Mouse (Mus musculus) megakaryocyte-erythroid progenitor cell, adult 5-6 weeks (primary cell): ENCODE measurements around the gene Srxn1. TPM values are rescaled to one million over a fixed set of nuclear protein-coding genes. Genes with fewer than 3 reads are reported as not detected.

Experiments
- ATAC-seq: replicated peaks from 2 replicates; pipeline ENCODE4 v1.8.0; 2016; ENCODE audit warnings: mild to moderate bottlenecking, inconsistent platforms; ENCODE audit not compliant: severe bottlenecking, poor library complexity, low FRiP score, low TSS enrichment
- total RNA-seq, 2 experiments: library from RNA; stranded (forward) in 1 of 2; stranded (reverse) in 1 of 2; fragments of 200-1000, 215-1000 nt in 1 of 2; fragments of >200 nt in 1 of 2; fragmentation: Nextera tagmentation in 1 of 2; gene quantifications; 2 replicates each; pipeline ENCODE4 v1.2.3; 2014 to 2017

The Srxn1 gene
- total RNA-seq, 2 experiments from 2014 or later, result 2.2 to 14.0 TPM

GRCm38 (mm10) chr2:152087111-152087510 is 18.2 kb upstream of the Srxn1 start:
- no peak for ATAC-seq

GRCm38 (mm10) chr2:152089078-152089477 is 16.2 kb upstream of the Srxn1 start:
- ATAC-seq, result no peak

DNA sequence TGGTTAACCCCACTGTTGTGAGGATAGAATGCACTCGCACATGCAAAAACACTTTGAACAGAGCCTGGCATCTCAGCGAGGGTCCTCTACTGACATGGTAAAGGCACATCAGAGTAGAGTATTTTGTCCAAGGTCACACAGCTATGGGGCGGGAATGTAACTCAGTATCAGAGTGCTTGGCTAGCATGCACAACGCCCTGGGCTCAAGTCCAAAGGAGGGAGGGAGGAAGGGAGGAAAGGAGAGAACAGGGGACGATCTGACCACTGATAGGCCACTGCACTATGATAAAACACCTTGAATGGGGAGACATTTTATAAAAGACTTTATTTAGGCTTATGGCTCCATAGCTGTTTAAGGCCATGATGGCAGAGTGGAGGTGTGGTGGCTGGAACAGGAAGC is 15.7 kb upstream of the Srxn1 start:
- ATAC-seq, result no peak

- no peak for ATAC-seq
These were observed 14.8 kb upstream of the Srxn1 start for GRCm38 (mm10) chr2:152090486-152090885.

- no peak for ATAC-seq
These were observed 13.8 kb upstream of the Srxn1 start for GRCm38 (mm10) chr2:152091342-152092056.

DNA sequence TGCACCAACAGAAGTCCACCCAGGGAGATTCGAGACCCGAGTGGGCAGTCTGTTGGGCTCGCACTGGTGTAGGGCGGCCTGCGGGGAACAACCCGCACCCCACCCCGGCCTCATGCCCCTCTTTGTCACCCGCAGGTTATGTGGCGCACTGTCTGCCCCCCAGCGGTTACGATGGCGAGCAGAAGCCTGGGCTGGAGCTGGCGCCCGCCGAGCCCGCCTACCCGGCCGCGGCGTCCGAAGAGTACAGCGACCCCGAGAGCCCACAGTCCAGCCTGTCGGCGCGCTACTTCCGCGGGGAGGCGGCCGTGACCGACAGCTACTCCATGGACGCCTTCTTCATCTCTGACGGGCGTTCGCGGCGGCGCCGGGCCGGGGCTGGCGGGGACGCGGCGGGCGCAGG is 12.4 kb upstream of the Srxn1 start:
- no peak for ATAC-seq

- ATAC-seq, result 0 out of 2 replicates have a peak, but pooled peaks have one; percentile 29
These were observed 11.9 kb upstream of the Srxn1 start for GRCm38 (mm10) chr2:152093356-152093792.

GRCm38 (mm10) chr2:152094856-152095545 is 10.3 kb upstream of the Srxn1 start:
- no peak for ATAC-seq

GRCm38 (mm10) chr2:152096922-152097321 is 8.4 kb upstream of the Srxn1 start:
- ATAC-seq, result no peak

DNA sequence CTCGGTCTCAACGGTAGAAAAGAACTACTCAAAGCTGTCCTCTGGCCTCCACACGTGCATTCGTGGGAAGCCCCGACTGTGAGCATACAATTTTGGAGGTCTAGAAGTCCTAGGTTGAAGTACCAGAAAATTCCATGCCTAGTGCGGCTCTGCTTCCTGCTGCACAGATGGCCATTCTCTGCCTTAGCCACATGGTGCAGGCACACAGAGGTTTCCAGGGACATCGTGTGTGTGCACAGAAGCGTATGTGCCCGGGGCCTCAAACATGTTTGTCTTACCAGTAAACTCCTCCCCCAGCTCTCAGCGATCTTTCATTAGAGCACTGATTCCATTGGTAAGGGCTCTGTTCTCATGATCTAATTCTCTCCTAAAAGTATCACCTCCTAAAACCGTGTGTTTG is 7.4 kb upstream of the Srxn1 start:
- no peak for ATAC-seq

DNA sequence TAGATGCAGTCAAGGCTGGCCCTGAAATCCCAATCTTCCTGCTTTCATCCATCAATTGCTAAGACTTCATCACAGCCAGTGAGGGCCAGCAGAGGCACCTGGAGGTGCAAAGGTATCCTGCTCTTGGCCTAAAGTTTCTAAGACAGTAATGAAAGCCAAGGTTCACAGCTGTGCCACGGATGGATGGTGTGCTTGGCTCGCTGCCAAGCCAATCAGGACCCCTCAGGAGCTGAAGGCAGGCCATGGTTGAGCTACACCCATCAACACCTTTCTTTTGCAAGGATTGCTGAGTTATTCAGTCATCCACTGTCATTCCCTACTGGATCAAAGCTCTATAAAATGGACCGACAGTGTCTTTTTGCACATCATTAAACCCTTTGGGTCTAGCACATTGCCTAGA is 5.8 kb upstream of the Srxn1 start:
- ATAC-seq, result no peak

GRCm38 (mm10) chr2:152101761-152102160 is 3.6 kb upstream of the Srxn1 start:
- ATAC-seq, result no peak

GRCm38 (mm10) chr2:152102369-152102768 is 2.9 kb upstream of the Srxn1 start:
- ATAC-seq, result no peak

GRCm38 (mm10) chr2:152104711-152105317 is 502 bp upstream of the Srxn1 start:
- ATAC-seq, result 0 out of 2 replicates have a peak, but pooled peaks have one; percentile 18

- ATAC-seq, result no peak
These were observed 894 bp downstream of the Srxn1 start for GRCm38 (mm10) chr2:152106225-152106595.

DNA sequence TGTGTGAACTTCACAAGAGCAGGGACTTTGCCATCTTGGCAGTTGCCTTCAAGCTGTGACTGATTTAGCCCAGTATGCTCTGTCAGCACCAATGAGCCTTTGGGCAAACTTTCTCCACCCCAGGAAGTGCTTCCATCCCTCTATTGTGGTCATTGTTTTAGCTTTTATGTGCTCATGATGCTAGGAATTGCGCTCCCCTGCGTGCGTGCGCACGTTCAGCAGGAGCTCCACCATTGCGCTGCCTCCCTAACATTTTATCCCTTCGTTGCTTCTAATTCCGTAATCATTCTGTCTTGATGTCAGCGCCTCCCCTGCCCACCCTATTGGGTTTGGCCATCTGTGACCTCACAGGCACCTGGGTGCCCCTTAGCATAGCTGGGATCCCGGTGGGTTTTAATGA is 1.3 kb downstream of the Srxn1 start:
- ATAC-seq, result no peak

- no peak for ATAC-seq
These were observed 3.4 kb downstream of the Srxn1 start for GRCm38 (mm10) chr2:152108702-152109101.

- ATAC-seq, result no peak
These were observed 4.1 kb downstream of the Srxn1 start for GRCm38 (mm10) chr2:152109386-152109785.

DNA sequence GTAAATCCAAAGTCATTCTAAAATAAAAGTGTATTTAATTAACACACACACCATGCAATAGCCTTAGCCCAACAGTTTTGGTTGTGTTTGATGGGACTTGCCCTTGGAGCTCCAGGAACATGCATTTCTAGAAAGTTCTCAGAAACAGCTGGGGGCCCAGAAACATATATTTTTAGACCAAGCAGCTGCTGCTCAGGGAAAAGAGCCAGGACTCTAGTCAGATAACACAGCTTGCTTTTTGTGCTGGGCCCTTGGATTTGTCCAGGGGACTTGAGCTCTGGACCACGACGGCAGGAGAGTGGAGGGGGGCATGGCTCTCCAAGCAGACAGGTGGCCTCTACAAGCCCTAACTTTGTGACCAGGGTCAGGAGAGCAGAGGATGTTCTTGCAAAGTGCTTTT is 6.0 kb downstream of the Srxn1 start:
- no peak for ATAC-seq

DNA sequence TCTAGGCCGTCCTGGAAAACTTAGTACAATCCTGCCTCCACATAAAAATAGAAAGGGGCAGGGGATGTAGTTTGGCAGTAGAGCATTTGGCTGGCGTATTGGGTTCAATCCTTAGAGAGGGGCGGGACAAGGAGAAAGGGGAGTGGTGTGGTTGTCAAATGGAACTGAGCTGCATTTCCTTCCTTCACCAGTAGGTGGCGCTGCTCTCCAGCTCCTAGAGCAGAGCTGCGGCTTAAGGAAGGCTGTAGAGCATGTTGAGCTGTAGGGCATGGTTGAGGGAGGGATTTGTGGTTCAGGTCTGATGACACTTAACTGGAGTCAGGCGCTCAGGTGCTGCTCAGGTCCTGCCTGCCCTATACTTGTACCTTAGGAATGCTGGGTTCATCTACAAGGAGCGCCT is 6.6 kb downstream of the Srxn1 start:
- peak; percentile 82 for ATAC-seq

DNA sequence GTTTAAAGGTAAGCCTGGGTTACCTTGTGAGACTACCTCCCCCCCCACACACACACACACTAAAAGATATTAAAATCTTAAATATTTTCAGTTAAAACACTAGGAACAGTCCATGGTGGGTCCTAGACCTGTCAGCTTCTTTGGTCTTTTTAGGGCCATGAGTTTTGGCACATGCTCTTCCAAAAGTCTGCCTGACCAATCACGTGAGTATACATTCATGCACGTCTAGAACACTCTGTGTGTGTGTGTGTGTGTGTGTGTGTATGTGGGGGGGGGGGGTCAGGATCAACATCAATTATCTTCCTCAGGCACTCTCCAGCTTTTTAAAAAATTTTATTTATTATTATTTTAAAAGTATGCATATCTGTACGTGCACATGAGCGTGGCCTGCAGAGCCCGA is 7.2 kb downstream of the Srxn1 start:
- no peak for ATAC-seq
